Mouse (Mus musculus): ENCODE data around the gene Znrd1.

- TF ChIP-seq POLR2A (IDR thresholded peaks at IDR 0.05; ENCODE audit: low read depth, low read length) (no peak), CTCF (IDR thresholded peaks at IDR 0.05; ENCODE audit: borderline replicate concordance, insufficient read depth, low read length) (no peak)
These were observed 31.1 kb upstream of the Znrd1 start, which contains the start of gene H2-M5 for GRCm38 (mm10) chr17:36989437-36989836.

Measured in embryonic fibroblast, embryonic 13.5 days (primary cell).